Mouse (Mus musculus): Measurements from ENCODE around the gene 2210016F16Rik. TPM values are rescaled to one million over a fixed set of nuclear protein-coding genes. Genes with fewer than 3 reads are reported as not detected.
"Not testable (repeated sequence)": the region's sequence is repeated elsewhere in the genome, so short reads cannot be mapped to it uniquely, and the experiment has no call there.

The 2210016F16Rik gene
- polyA plus RNA-seq, 1 experiment from 2014 or later: 35.7 TPM

- Histone ChIP-seq H3K4me1 (0 out of 2 replicates have a peak, but pooled peaks cover 5% of the 10 kb centered on the region), H3K36me3 (no peaks in the 10 kb centered on the region), H3K4me3 (no peak overlapping the region), H3K4me2 (no peak overlapping the region), H3K27me3 (no peaks in the 10 kb centered on the region), H3K9me3 (no peaks in the 10 kb centered on the region; the same call in 1 of the 2 replicates), H3K9ac (no peak overlapping the region), H3K27ac (no peak overlapping the region)
- 74% methylated on average over 5 of the region's 5 CpGs for WGBS
- 0 out of 2 replicates have a peak, but pooled peaks have one; percentile 19 for ATAC-seq (ENCODE audit: borderline replicate concordance, extremely low read depth, low FRiP score, low TSS enrichment)
These were observed 12.5 kb downstream of the 2210016F16Rik start for GRCm38 (mm10) chr13:58372278-58373152.

- H3K4me1 ChIP-seq: 0 out of 2 replicates have a peak, but pooled peaks cover 5% of the 10 kb centered on the region
- WGBS: 58% methylated on average over 4 of the region's 4 CpGs
- no peak overlapping the region for H3K4me2 ChIP-seq
- H3K9me3 ChIP-seq: no peaks in the 10 kb centered on the region
- no peaks in the 10 kb centered on the region for H3K27me3 ChIP-seq
- no peaks in the 10 kb centered on the region for H3K36me3 ChIP-seq
- H3K4me3 ChIP-seq: no peak overlapping the region
- no peak overlapping the region for H3K27ac ChIP-seq
- no peak for ATAC-seq (ENCODE audit: borderline replicate concordance, extremely low read depth, low FRiP score, low TSS enrichment)
- H3K9ac ChIP-seq: no peak overlapping the region
These were observed 16.2 kb downstream of the 2210016F16Rik start for GRCm38 (mm10) chr13:58368835-58369234.

GRCm38 (mm10) chr13:58367641-58368040 lies 17.4 kb downstream of the 2210016F16Rik start:
- Histone ChIP-seq H3K4me3 (no peak overlapping the region), H3K9me3 (no peaks in the 10 kb centered on the region), H3K27ac (no peak overlapping the region), H3K36me3 (no peaks in the 10 kb centered on the region), H3K4me2 (no peak overlapping the region), H3K27me3 (no peaks in the 10 kb centered on the region), H3K4me1 (0 out of 2 replicates have a peak, but pooled peaks cover 4% of the 10 kb centered on the region), H3K9ac (no peak overlapping the region)
- whole genome bisulfite sequencing: 55% methylated on average over 1 of the region's 1 CpGs
- no peak for ATAC-seq (ENCODE audit: borderline replicate concordance, extremely low read depth, low FRiP score, low TSS enrichment)

GRCm38 (mm10) chr13:58366373-58366772 lies 18.7 kb downstream of the 2210016F16Rik start:
- H3K9me3 ChIP-seq: no peaks in the 10 kb centered on the region
- no peaks in the 10 kb centered on the region for H3K36me3 ChIP-seq
- H3K4me1 ChIP-seq: no peaks in the 10 kb centered on the region
- no peaks in the 10 kb centered on the region for H3K27me3 ChIP-seq
- no peak for ATAC-seq (ENCODE audit: borderline replicate concordance, extremely low read depth, low FRiP score, low TSS enrichment)
- H3K27ac ChIP-seq: no peak overlapping the region
- WGBS: 82% methylated on average over 3 of the region's 3 CpGs
- no peak overlapping the region for H3K4me3 ChIP-seq
- H3K4me2 ChIP-seq: no peak overlapping the region
- no peak overlapping the region for H3K9ac ChIP-seq

- not testable (repeated sequence) for H3K36me3 ChIP-seq; ATAC-seq (ENCODE audit: borderline replicate concordance, extremely low read depth, low FRiP score, low TSS enrichment); H3K9me3 ChIP-seq; H3K4me2 ChIP-seq; H3K9ac ChIP-seq; H3K27ac ChIP-seq; H3K4me3 ChIP-seq; H3K4me1 ChIP-seq; H3K27me3 ChIP-seq
- WGBS: 78% methylated on average over 8 of the region's 8 CpGs
These were observed 19.8 kb downstream of the 2210016F16Rik start for GRCm38 (mm10) chr13:58365179-58365578.

GRCm38 (mm10) chr13:58364353-58365175 lies 20.5 kb downstream of the 2210016F16Rik start:
- no peak for ATAC-seq (ENCODE audit: borderline replicate concordance, extremely low read depth, low FRiP score, low TSS enrichment)
- H3K4me3 ChIP-seq: no peak overlapping the region

GRCm38 (mm10) chr13:58359304-58359653 lies 25.7 kb downstream of the 2210016F16Rik start:
- WGBS: 5% methylated on average over 7 of the region's 7 CpGs
- Histone ChIP-seq H3K36me3 (no peaks in the 10 kb centered on the region), H3K27ac (0 out of 2 replicates have a peak overlapping the region, but pooled peaks have one; percentile 58), H3K4me3 (peak overlapping the region; percentile 59), H3K9me3 (no peaks in the 10 kb centered on the region), H3K27me3 (no peaks in the 10 kb centered on the region), H3K9ac (no peak overlapping the region), H3K4me2 (peak overlapping the region; percentile 99), H3K4me1 (no peaks in the 10 kb centered on the region; the same call in 1 of the 2 replicates)
- ATAC-seq (ENCODE audit: borderline replicate concordance, extremely low read depth, low FRiP score, low TSS enrichment): peak; percentile 70

More at GRCm38 (mm10) chr13:58364353-58365175, 20.5 kb downstream of the 2210016F16Rik start:
- H3K9ac ChIP-seq: no peak overlapping the region
- H3K9me3 ChIP-seq: no peaks in the 10 kb centered on the region
- no peak overlapping the region for H3K4me2 ChIP-seq
- H3K27me3 ChIP-seq: no peaks in the 10 kb centered on the region
- no peak overlapping the region for H3K27ac ChIP-seq
- no peaks in the 10 kb centered on the region for H3K36me3 ChIP-seq
- 63% methylated on average over 8 of the region's 8 CpGs for WGBS
- no peaks in the 10 kb centered on the region; the same call in 1 of the 2 replicates for H3K4me1 ChIP-seq

GRCm38 (mm10) chr13:58358629-58359303 lies 26.3 kb downstream of the 2210016F16Rik start, which contains the start of gene Kif27:
Gene Kif27 (minus strand): TSS chr13:58359122.
- Histone ChIP-seq H3K4me2 (peak within 1 kb of the TSS; percentile 99), H3K27me3 (no peaks in the 10 kb centered on the region), H3K36me3 (no peaks in the 10 kb centered on the region), H3K27ac (0 out of 2 replicates have a peak within 1 kb of the TSS, but pooled peaks have one; percentile 58), H3K4me3 (peak within 1 kb of the TSS; percentile 59), H3K4me1 (no peaks in the 10 kb centered on the region; the same call in 1 of the 2 replicates), H3K9ac (peak within 1 kb of the TSS; percentile 50), H3K9me3 (no peaks in the 10 kb centered on the region)
- WGBS: under 1% methylated on average over 69 of the region's 85 CpGs
- peak; percentile 99 for ATAC-seq (ENCODE audit: borderline replicate concordance, extremely low read depth, low FRiP score, low TSS enrichment)

GRCm38 (mm10) chr13:58352996-58353395 lies 32.0 kb downstream of the 2210016F16Rik start:
- ATAC-seq (ENCODE audit: borderline replicate concordance, extremely low read depth, low FRiP score, low TSS enrichment): no peak
- H3K27me3 ChIP-seq: no peaks in the 10 kb centered on the region
- H3K4me2 ChIP-seq: no peak overlapping the region
- H3K9me3 ChIP-seq: no peaks in the 10 kb centered on the region
- no peak overlapping the region for H3K27ac ChIP-seq
- H3K36me3 ChIP-seq: no peaks in the 10 kb centered on the region
- no peaks in the 10 kb centered on the region for H3K4me1 ChIP-seq
- H3K9ac ChIP-seq: no peak overlapping the region
- H3K4me3 ChIP-seq: no peak overlapping the region

GRCm38 (mm10) chr13:58350606-58351005 lies 34.4 kb downstream of the 2210016F16Rik start:
- H3K36me3 ChIP-seq: no peaks in the 10 kb centered on the region
- H3K4me1 ChIP-seq: no peaks in the 10 kb centered on the region
- H3K27ac ChIP-seq: no peak overlapping the region
- H3K4me2 ChIP-seq: no peak overlapping the region
- no peak overlapping the region for H3K4me3 ChIP-seq
- H3K9me3 ChIP-seq: no peaks in the 10 kb centered on the region
- WGBS: 38% methylated on average over 4 of the region's 4 CpGs
- no peak overlapping the region for H3K9ac ChIP-seq
- no peaks in the 10 kb centered on the region for H3K27me3 ChIP-seq
- no peak for ATAC-seq (ENCODE audit: borderline replicate concordance, extremely low read depth, low FRiP score, low TSS enrichment)

GRCm38 (mm10) chr13:58344505-58344904 lies 40.5 kb downstream of the 2210016F16Rik start:
- Histone ChIP-seq H3K36me3 (no peaks in the 10 kb centered on the region), H3K9ac (no peak overlapping the region), H3K9me3 (no peaks in the 10 kb centered on the region), H3K4me3 (no peak overlapping the region), H3K4me1 (no peaks in the 10 kb centered on the region), H3K27ac (no peak overlapping the region), H3K4me2 (no peak overlapping the region), H3K27me3 (no peaks in the 10 kb centered on the region)
- WGBS: 71% methylated on average over 9 of the region's 9 CpGs
- ATAC-seq (ENCODE audit: borderline replicate concordance, extremely low read depth, low FRiP score, low TSS enrichment): no peak

Measured in lung, embryonic 15.5 days (tissue).